Mouse (Mus musculus) lung, postnatal 0 days (tissue): ENCODE results near the gene Trank1.

ENCODE experiments used
- CTCF ChIP-seq: IDR thresholded peaks from 2 replicates; pipeline ENCODE4 v1.5.1; 2016; ENCODE audit warnings: antibody characterized with exemption, mild to moderate bottlenecking
- EP300 ChIP-seq: IDR thresholded peaks from 2 replicates; pipeline ENCODE4 v1.6.1; 2016; ENCODE audit warnings: antibody characterized with exemption, mild to moderate bottlenecking, control low read depth

DNA sequence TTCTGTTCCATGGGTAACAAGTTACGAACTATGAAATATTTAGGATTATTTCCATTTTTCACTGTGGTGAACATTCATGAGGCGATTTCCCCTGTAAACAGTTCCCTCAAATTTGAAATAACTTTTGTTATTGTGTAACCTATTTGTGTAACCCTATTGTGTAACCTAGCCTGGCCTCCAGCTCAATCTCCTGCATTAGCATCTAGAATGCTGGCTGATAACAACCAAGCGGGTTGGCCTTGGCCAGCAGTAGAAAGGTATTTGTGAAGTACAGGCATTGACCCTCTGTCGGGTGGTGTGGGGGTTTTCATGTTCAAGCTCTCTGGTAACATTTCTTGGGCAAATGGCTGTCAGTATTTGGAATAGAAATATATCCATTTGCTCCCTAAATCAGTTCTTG is 18.3 kb downstream of the Trank1 start:
- TF ChIP-seq CTCF (no peak), EP300 (no peak)
